Mouse (Mus musculus) limb, embryonic 14.5 days (tissue): ENCODE results near the gene Trio. TPM values are rescaled to one million over a fixed set of nuclear protein-coding genes. Genes with fewer than 3 reads are reported as not detected.

Experiments used
- ATAC-seq: fragments of 200-750 bp; cut with Nextera tagmentation; 2 replicates; pipeline ENCODE4 v1.8.0; 2017; ENCODE audit warnings: low read depth, moderate number of reproducible peaks, moderate TSS enrichment; ENCODE audit not compliant: low FRiP score
- DNase-seq: peaks from one replicate; pipeline ENCODE4 v3.0.0-alpha.2; 2015; ENCODE audit warnings: low spot score
- H3K27ac ChIP-seq: fragments of 300-500 bp; sonication (generic); replicated peaks from 2 replicates; pipeline ENCODE4 v1.5.1; 2014; ENCODE audit warnings: low read depth, mild to moderate bottlenecking, low read length, moderate library complexity, mixed read lengths
- H3K27me3 ChIP-seq: fragments of 300-500 bp; sonication (generic); 2 replicates; pipeline ENCODE4 v1.6.1; 2014; ENCODE audit warnings: low read length, mixed read lengths; ENCODE audit not compliant: control insufficient read depth, insufficient read depth
- H3K36me3 ChIP-seq: fragments of 300-500 bp; sonication (generic); 2 replicates; pipeline ENCODE4 v1.6.1; 2014; ENCODE audit warnings: mild to moderate bottlenecking, low read length, moderate library complexity, mixed read lengths; ENCODE audit not compliant: control insufficient read depth, insufficient read depth
- H3K4me1 ChIP-seq: fragments of 300-500 bp; sonication (generic); 2 replicates; pipeline ENCODE4 v1.6.1; 2014; ENCODE audit warnings: antibody characterized with exemption, low read length, mixed read lengths; ENCODE audit not compliant: control insufficient read depth, insufficient read depth
- H3K4me2 ChIP-seq: fragments of 300-500 bp; sonication (generic); replicated peaks from 2 replicates; pipeline ENCODE4 v1.6.1; 2014; ENCODE audit warnings: low read depth, mild to moderate bottlenecking, low read length, moderate library complexity; ENCODE audit not compliant: severe bottlenecking
- H3K4me3 ChIP-seq: fragments of 300-500 bp; sonication (generic); replicated peaks from 2 replicates; pipeline ENCODE4 v1.5.1; 2014; ENCODE audit warnings: low read length
- H3K9ac ChIP-seq: fragments of 300-500 bp; sonication (generic); 2 replicates; pipeline ENCODE4 v1.6.1; 2014; ENCODE audit warnings: mild to moderate bottlenecking, low read depth, low read length, moderate library complexity; ENCODE audit not compliant: severe bottlenecking
- H3K9me3 ChIP-seq: fragments of 300-500 bp; sonication (generic); 2 replicates; pipeline ENCODE4 v1.6.1; 2016; ENCODE audit warnings: low read length; ENCODE audit not compliant: control insufficient read depth
- POLR2A ChIP-seq: fragments of 200-500 bp; IDR thresholded peaks from 2 replicates; pipeline ENCODE4 v1.8.0; 2012; ENCODE audit warnings: inconsistent platforms, mild to moderate bottlenecking, moderate library complexity, borderline replicate concordance; ENCODE audit not compliant: insufficient read depth, insufficient read length; ENCODE audit errors: extremely low read depth
- WGBS: fragments of 180-500 bp; shearing (Covaris S2); extraction: QIAGEN DNeasy Blood & Tissue Kit; methylation state at CpG from one replicate; pipeline ENCODE4 v1.1.7; 2014; 5-methylcytosine and 5-hydroxymethylcytosine counted together
- polyA plus RNA-seq, 2 experiments: library from polyadenylated mRNA; depleted of rRNA in 1 of 2; stranded (reverse) in 1 of 2; unstranded in 1 of 2; fragments of >200 nt; fragmentation: Nextera tagmentation in 1 of 2; extraction: Ambion mirVana in 1 of 2; gene quantifications; 2 replicates each; pipeline versions ENCODE4 v1.2.1 to v1.2.3; 2012 to 2014

Trio gene
- polyA plus RNA-seq, 2 experiments = 78.7 to 230 TPM

- H3K9ac ChIP-seq = no peak overlapping the region
- H3K4me1 ChIP-seq = peaks cover 7% of the 10 kb centered on the region
- no peaks in the 10 kb centered on the region for H3K9me3 ChIP-seq
- no peak overlapping the region for H3K4me3 ChIP-seq
- DNase-seq = no peak
- no peak for ATAC-seq
- H3K4me2 ChIP-seq = no peak overlapping the region
- H3K27me3 ChIP-seq = no peaks in the 10 kb centered on the region
- WGBS = 83% methylated on average over 5 of the region's 5 CpGs
- TF ChIP-seq POLR2A = no peak
- no peak overlapping the region for H3K27ac ChIP-seq
- H3K36me3 ChIP-seq = 0 out of 2 replicates have a peak, but pooled peaks cover 2% of the 10 kb centered on the region
These were observed 71.3 kb downstream of the Trio start for GRCm38 (mm10) chr15:27954356-27954755.

GRCm38 (mm10) chr15:27953570-27953969 is 72.1 kb downstream of the Trio start:
- ATAC-seq (no peak), DNase-seq (no peak)
- Histone ChIP-seq H3K27me3 (no peaks in the 10 kb centered on the region), H3K4me2 (no peak overlapping the region), H3K27ac (no peak overlapping the region), H3K4me1 (peaks cover 7% of the 10 kb centered on the region), H3K9me3 (no peaks in the 10 kb centered on the region), H3K9ac (no peak overlapping the region), H3K4me3 (no peak overlapping the region), H3K36me3 (0 out of 2 replicates have a peak, but pooled peaks cover 2% of the 10 kb centered on the region)
- WGBS = 63% methylated on average over 3 of the region's 3 CpGs
- no peak for TF ChIP-seq POLR2A

GRCm38 (mm10) chr15:27951195-27951594 is 74.5 kb downstream of the Trio start:
- Histone ChIP-seq H3K36me3 (0 out of 2 replicates have a peak, but pooled peaks cover 2% of the 10 kb centered on the region), H3K4me3 (no peak overlapping the region), H3K9ac (no peak overlapping the region), H3K4me1 (peaks cover 2% of the 10 kb centered on the region), H3K27me3 (no peaks in the 10 kb centered on the region), H3K4me2 (no peak overlapping the region), H3K9me3 (no peaks in the 10 kb centered on the region), H3K27ac (no peak overlapping the region)
- TF ChIP-seq POLR2A = no peak
- 92% methylated on average over 7 of the region's 7 CpGs for WGBS
- ATAC-seq = no peak
- no peak for DNase-seq

- Histone ChIP-seq H3K9ac (no peak overlapping the region), H3K27ac (no peak overlapping the region), H3K4me3 (no peak overlapping the region), H3K36me3 (no peaks in the 10 kb centered on the region), H3K27me3 (no peaks in the 10 kb centered on the region), H3K9me3 (no peaks in the 10 kb centered on the region), H3K4me2 (no peak overlapping the region), H3K4me1 (peaks cover 9% of the 10 kb centered on the region)
- TF ChIP-seq POLR2A = no peak
- ATAC-seq (no peak), DNase-seq (no peak)
- 91% methylated on average over 9 of the region's 9 CpGs for WGBS
These were observed 76.5 kb downstream of the Trio start for GRCm38 (mm10) chr15:27949196-27949595.

- TF ChIP-seq POLR2A = no peak
- WGBS = 92% methylated on average over 3 of the region's 3 CpGs
- Histone ChIP-seq H3K27me3 (no peaks in the 10 kb centered on the region), H3K4me3 (no peak overlapping the region), H3K36me3 (no peaks in the 10 kb centered on the region), H3K9me3 (no peaks in the 10 kb centered on the region), H3K27ac (no peak overlapping the region), H3K4me1 (peaks cover 17% of the 10 kb centered on the region), H3K9ac (no peak overlapping the region), H3K4me2 (no peak overlapping the region)
- no peak for ATAC-seq
- DNase-seq = no peak
These were observed 77.8 kb downstream of the Trio start for GRCm38 (mm10) chr15:27947880-27948279.

GRCm38 (mm10) chr15:27945570-27945969 is 80.1 kb downstream of the Trio start:
- no peak for ATAC-seq
- WGBS = 71% methylated on average over 9 of the region's 9 CpGs
- no peak overlapping the region for H3K4me3 ChIP-seq
- no peak for DNase-seq
- no peak overlapping the region for H3K27ac ChIP-seq
- no peak overlapping the region for H3K4me2 ChIP-seq
- H3K4me1 ChIP-seq = peaks cover 28% of the 10 kb centered on the region
- no peak for TF ChIP-seq POLR2A
- no peaks in the 10 kb centered on the region for H3K36me3 ChIP-seq
- H3K27me3 ChIP-seq = no peaks in the 10 kb centered on the region
- no peak overlapping the region for H3K9ac ChIP-seq
- H3K9me3 ChIP-seq = no peaks in the 10 kb centered on the region
